Mouse (Mus musculus) c-Kit-positive CD71-positive TER-119-positive erythroid progenitor cells, embryonic 14.5 days (primary cell): ENCODE measurements around the gene Tubb2b.

ENCODE experiments used
- DNase-seq: peaks from one replicate; pipeline ENCODE4 v3.0.0-alpha.2; 2013; ENCODE audit warnings: low spot score

The Tubb2b gene

GRCm38 (mm10) chr13:34136605-34137004 lies 6.3 kb upstream of the Tubb2b start:
- no peak for DNase-seq

DNA sequence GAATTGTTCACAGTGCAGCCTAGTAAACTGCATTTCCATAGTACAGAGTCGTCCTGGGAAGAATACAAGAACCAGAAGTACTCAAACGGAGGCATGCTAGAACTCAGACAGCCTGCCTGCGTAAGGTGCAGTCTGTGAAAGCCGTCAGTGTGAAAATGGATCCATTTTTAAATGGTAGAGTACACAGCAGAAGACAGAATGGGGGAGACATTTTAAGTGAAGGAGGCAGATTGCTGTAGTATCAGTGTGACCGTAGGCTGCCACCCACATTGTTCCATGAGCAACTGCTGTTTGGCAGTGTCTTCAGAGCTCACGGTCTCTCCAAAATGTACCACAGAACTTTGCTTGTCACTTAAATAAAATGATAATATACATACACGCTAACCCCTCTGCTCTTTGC lies 4.0 kb upstream of the Tubb2b start:
- no peak for DNase-seq

DNA sequence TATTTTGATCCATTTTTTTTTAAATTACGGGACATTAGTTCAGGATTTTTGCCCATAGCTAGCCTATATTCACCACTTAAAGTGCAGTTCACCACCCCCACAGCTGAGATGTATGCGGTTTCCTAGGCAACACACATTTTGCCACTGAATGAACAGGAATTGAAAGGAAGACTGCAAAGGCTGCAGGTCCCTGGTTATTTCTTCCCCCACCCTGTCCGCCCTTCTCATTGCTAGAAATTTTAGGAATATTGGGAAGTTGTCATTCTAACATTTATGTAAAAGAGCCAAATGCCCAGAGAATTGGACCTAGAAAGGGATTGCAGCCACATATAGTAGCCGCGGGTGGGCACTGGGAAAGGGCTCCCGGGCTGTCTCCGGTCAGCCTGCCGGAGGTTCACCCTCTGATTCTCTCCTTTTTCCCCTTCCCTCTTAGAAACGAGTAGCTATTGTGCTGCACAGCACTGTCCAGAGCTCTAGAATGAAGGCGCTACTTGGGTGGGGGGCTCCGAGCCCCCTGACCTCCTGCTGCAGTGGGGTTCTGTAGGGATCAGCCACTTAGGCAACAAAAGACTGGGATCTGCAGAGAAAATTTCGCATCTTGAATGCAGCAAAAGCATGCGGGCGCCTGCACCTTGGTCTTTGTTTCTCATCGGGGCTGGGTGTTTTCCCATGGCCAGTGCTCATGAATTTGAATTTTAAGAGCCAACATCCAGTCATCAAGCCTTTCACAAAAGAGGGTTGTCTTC lies 3.2 kb upstream of the Tubb2b start:
- DNase-seq = no peak

DNA sequence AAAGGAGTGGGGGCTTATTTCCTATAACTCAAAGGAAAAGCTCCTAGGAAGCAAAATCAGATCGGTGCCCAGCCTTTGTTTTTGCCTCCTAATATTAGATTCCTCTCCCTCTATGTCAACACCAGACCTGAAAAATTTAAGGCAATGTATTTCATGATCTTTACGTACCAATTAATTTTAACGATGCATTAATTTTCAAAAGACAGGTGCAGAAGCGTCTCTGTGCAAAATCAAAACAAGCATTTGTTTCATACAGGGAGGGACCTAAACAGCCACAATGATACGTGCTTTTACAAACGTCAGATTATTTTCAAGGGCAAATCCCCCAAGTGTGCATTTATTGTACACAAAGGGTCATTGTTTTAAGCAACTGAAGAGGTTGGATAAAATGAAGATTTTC lies 2.6 kb upstream of the Tubb2b start:
- DNase-seq = no peak

- no peak for DNase-seq
Observed at GRCm38 (mm10) chr13:34132299-34132698, 2.0 kb upstream of the Tubb2b start.

DNA sequence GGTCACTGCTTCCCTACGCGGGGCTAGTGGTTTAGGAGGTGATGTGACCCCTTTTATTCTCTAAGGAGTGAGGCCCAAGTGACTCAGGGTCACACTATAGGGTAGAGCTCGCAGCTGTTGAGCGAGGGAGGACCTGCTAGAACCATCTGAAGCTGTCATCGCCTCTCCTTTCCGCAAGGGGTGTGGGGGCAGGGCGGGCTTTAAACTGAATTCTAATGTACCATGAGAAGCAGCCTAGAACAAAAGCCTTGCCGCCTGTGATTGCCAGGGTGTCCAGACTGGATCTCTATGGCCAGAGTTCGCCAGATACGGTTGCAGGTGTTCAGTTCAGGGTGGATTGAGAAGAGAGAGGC lies 1.4 kb upstream of the Tubb2b start:
- no peak for DNase-seq

DNA sequence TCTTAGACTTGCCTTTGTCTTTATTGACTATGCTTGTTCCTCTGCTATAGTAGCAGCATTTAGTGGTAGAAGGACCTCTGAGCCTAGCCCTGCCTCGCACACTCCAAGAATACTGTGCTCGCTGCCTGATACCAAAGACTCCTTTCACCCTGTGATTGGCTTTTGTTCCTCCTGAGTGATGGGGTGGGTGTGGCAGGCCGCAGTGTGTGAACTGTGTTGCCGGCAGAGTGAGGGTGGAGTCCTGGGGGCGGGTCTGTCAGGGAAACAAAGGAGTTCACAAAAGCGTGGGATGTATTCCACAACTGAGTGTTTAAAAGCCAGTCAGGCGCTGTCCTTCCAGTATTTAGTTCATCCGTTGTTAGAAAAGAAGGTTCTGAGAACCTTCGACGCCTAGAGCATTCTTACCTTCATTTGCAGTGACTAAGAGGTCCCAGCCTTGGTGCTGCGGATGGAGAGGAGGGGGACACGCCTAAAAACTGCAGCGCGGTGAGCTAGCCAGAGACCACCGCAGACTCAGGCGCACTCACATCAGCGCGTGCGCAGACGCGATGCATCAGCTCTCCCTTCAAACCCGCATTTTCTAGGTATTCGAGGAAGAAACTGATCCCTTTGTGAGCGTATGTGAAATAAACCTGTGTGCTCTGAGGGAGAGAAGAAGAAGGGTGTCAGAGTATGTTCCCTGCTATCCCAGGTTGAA lies 893 bp upstream of the Tubb2b start:
- no peak for DNase-seq

DNA sequence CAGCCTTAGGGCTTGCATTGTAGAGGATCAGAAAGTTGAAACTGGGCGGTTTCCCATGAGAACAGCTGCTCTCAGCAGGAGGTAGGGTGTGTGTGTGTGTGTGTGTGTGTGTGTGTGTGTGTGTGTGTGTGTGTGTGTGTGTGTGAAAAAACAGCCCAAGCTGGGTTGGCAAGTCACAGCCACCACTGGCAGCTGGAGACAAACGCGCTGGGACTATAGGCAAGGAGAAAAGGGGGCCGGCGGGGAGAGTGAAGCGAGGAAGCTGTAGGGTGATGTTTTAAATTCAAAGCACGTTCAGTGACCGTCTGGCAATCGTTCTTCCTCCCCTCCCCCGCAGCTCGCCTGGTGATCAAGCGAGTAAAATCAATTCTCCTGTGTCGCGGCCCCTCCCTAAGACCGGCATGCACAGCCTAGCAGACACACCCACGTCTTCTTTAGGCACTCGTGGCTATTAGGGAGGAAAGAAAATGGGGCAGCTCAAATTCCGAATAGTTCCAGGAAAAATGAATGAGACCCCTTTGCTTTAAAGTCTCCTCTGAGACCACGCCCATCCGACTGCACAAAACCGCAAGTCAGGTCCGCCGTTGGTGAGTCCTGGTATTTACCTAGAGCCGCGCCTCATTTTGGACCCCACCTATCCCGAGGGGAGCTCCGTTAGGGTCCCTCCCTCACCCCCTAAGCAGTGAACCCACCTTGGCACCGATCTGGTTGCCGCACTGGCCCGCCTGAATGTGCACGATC lies 611 bp downstream of the Tubb2b start:
- no peak for DNase-seq

DNA sequence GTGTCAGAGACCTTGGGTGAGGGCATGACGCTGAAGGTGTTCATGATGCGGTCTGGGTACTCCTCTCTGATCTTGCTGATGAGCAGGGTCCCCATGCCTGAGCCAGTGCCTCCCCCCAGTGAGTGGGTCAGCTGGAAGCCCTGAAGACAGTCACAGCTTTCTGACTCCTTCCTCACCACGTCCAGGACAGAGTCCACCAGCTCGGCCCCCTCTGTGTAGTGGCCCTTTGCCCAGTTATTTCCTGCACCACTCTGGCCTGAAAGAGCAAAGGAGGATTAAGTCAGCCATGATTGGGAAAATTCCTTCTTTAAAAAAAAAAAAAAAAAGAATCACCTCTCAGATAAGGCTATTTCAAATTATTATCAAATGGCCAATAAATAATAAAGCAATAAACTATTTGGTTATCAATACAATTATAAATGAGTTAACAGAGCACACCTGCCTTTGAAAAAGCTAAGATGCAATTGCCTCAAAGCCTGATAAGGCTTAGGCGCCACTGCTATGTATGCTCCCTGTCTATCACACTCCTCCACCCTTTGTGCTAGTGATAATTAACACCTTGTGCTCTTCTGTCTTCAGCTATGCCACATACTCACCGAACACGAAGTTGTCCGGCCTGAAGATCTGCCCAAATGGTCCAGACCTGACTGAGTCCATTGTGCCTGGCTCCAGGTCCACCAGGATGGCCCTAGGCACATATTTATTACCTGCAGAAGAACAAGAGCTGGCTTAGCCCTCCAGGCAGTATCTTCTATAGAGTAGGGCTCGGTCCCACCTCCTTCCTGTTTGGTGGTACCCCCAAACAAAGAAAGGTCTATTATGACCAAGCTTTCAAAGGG lies 1.8 kb downstream of the Tubb2b start:
- no peak for DNase-seq

- DNase-seq = no peak
Observed at GRCm38 (mm10) chr13:34125711-34126110, 4.6 kb downstream of the Tubb2b start.

DNA sequence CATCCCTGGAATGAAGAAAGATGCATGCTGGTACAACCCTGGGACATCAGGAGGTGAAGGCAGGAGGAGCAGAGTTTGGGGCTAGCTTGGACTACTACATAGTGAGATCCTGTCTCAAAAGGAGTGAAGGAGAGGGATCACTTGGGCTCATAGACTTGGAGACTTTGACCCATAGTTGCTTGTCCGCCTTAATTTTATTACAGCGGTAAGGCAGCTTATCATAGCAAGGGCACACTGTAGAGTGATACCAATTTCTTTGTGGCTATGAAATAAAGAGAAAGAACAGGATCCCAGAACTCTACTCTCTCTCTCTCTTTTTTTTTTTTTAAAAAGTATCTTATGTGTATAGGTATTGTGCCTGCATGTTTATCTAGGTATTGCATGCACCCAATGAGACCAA lies 9.7 kb downstream of the Tubb2b start:
- no peak for DNase-seq

GRCm38 (mm10) chr13:34119406-34119805 lies 10.9 kb downstream of the Tubb2b start:
- DNase-seq = no peak

- DNase-seq = peak; percentile 61
Observed at GRCm38 (mm10) chr13:34118816-34119215, 11.4 kb downstream of the Tubb2b start.

GRCm38 (mm10) chr13:34116508-34116907 lies 13.8 kb downstream of the Tubb2b start:
- DNase-seq = no peak

- no peak for DNase-seq
Observed at GRCm38 (mm10) chr13:34114654-34115053, 15.6 kb downstream of the Tubb2b start.

DNA sequence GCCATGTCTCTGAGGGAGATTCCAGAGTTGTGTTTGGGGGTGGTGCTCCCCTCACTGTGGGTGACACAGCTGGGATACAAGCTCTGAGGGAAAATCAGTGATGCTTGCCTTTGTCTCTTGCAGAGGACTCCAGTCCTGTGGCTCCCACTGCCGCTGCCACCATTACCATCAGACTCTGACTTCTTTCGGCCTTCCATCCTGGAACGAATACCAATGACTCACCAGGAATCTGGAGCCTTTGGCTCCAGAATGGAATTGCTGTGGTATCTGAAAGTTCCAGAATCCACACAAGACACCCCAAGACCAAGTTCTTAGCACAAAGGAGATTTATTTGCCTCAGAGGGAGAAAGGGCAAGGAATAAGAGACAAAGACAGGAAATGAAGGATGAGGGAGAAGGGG lies 17.2 kb downstream of the Tubb2b start:
- no peak for DNase-seq

DNA sequence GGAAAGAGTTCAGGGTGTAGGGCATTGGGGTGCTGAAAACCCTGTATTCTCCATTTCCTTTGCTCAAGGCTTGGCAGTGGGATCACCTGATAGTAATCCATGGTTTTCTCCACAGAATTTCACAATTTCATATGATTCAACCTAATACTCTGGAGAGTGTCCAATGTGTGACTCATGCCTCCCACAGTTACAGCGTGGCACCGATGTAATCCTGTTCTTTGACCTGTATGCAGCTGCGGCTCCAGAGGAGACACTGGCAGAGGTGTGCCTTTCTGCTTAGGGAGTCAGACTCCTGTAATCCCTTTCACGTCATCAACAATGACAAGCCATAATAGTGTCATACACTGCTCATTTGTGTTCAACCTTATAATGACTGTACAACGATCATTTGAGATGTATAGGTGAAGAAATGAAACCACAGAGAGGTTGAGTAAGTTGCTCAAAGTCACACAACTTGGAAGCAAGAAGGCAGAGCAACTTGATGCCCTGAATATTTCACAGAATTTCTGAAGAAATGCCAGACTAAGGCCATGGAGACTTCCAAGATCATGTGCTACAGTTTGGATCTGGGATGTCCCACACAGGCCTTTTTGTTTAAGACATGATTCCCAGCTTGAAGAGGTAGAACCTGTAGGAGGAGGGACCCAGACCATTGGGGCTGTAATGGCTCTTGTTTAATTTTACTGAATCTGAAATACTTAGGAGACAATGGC lies 17.7 kb downstream of the Tubb2b start:
- no peak for DNase-seq

GRCm38 (mm10) chr13:34111878-34112277 lies 18.4 kb downstream of the Tubb2b start:
- DNase-seq = no peak

- no peak for DNase-seq
Observed at GRCm38 (mm10) chr13:34111019-34111418, 19.2 kb downstream of the Tubb2b start.

- no peak for DNase-seq
Observed at GRCm38 (mm10) chr13:34109677-34110058, 20.6 kb downstream of the Tubb2b start.

DNA sequence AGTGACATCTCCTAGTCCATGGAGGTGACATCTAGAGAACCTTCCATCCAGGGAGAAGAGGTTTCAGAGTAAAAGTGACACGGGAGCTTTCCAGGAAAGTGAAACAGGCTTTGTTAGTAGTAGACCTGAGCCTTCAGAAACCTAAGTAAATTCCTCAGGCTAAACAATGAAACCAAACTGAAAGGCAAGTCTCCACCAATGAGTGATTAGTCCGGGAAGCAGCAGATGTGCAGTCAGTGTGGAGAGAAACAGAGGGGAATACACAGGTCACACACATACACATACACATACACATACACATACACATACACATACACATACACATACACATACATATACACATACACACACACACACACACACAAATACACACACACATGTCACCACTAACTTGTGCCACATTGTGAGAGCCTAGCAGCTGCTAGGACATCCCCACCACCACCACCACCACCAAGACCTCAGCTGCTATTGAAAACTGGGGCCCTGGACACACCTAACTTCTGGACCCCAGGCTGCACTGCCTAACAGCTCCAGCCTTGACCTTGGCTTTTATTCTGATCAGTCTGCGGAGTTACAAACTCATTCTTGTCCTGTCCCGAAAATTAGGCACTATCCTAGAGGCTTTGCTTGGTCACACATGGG lies 21.1 kb downstream of the Tubb2b start:
- no peak for DNase-seq
